Mouse (Mus musculus) small intestine, adult 2 months (tissue): ENCODE measurements around the gene Epas1.

Experiments used
- CTCF ChIP-seq: fragments of 200-500 bp; IDR thresholded peaks from 2 replicates; pipeline ENCODE4 v1.5.1; 2012; ENCODE audit warnings: low read depth, mild to moderate bottlenecking, control low read depth, inconsistent platforms, low read length, moderate library complexity, mixed read lengths; ENCODE audit not compliant: insufficient replicate concordance, insufficient read length; ENCODE audit errors: extremely low read depth
- POLR2A ChIP-seq: fragments of 200-500 bp; IDR thresholded peaks from 2 replicates; pipeline ENCODE4 v1.6.1; 2012; ENCODE audit warnings: low read depth, mild to moderate bottlenecking, control low read depth, inconsistent platforms, low read length, moderate library complexity

- TF ChIP-seq CTCF = no peak
- no peak for TF ChIP-seq POLR2A
These were observed 12.4 kb downstream of the Epas1 start for GRCm38 (mm10) chr17:86765762-86766404.
